Mouse (Mus musculus) liver, embryonic 14.5 days (tissue): ENCODE results near the gene G6pc3. TPM values are rescaled to one million over a fixed set of nuclear protein-coding genes. Genes with fewer than 3 reads are reported as not detected.
"Not testable (repeated sequence)": the region's sequence is repeated elsewhere in the genome, so short reads cannot be mapped to it uniquely, and the experiment has no call there.

Experiments
- ATAC-seq: fragments of 200-750 bp; cut with Nextera tagmentation; 2 replicates; pipeline ENCODE4 v1.8.0; 2017; ENCODE audit warnings: moderate number of reproducible peaks, mild to moderate bottlenecking, moderate library complexity; ENCODE audit not compliant: insufficient read depth
- DNase-seq, 3 experiments: peaks; one replicate each; pipeline ENCODE4 v3.0.0-alpha.2; 2012 to 2013; ENCODE audit warnings: low read depth in 3 of 3, low spot score in 3 of 3
- H3K27ac ChIP-seq: fragments of 300-500 bp; sonication (generic); 2 replicates; pipeline ENCODE4 v1.5.1; 2014; ENCODE audit warnings: moderate library complexity, mild to moderate bottlenecking, control low read depth, inconsistent platforms
- H3K27me3 ChIP-seq: fragments of 300-500 bp; sonication (generic); 2 replicates; pipeline ENCODE4 v1.6.1; 2014; ENCODE audit warnings: mild to moderate bottlenecking, low read length, moderate library complexity; ENCODE audit not compliant: control insufficient read depth, insufficient read depth
- H3K36me3 ChIP-seq: fragments of 300-500 bp; sonication (generic); replicated peaks from 2 replicates; pipeline ENCODE4 v1.6.1; 2014; ENCODE audit warnings: low read depth; ENCODE audit not compliant: control insufficient read depth, insufficient read depth
- H3K4me1 ChIP-seq, 2 experiments: fragments of 200-500 bp in 1 of 2; fragments of 300-500 bp in 1 of 2; sonication (generic) in 1 of 2; replicated peaks; 2 replicates each; pipeline ENCODE4 v1.6.1; 2012 to 2014; ENCODE audit warnings: antibody characterized with exemption in 1 of 2, inconsistent platforms in 1 of 2, low read length in 1 of 2; ENCODE audit not compliant: control insufficient read depth in 2 of 2, insufficient read depth in 2 of 2
- H3K4me2 ChIP-seq: fragments of 300-500 bp; sonication (generic); 2 replicates; pipeline ENCODE4 v1.6.1; 2014; ENCODE audit warnings: low read depth, mild to moderate bottlenecking, control low read depth, moderate library complexity
- H3K4me3 ChIP-seq, 2 experiments: fragments of 200-500 bp in 1 of 2; fragments of 300-500 bp in 1 of 2; sonication (generic) in 1 of 2; 2 replicates each; pipeline ENCODE4 v1.5.1; 2012 to 2014; ENCODE audit warnings: low read depth in 2 of 2, low read length in 2 of 2, mild to moderate bottlenecking in 2 of 2, control low read depth in 1 of 2, inconsistent platforms in 1 of 2, moderate library complexity in 1 of 2; ENCODE audit not compliant: insufficient read depth in 1 of 2
- H3K9ac ChIP-seq: fragments of 300-500 bp; sonication (generic); replicated peaks from 2 replicates; pipeline ENCODE4 v1.6.1; 2014; ENCODE audit warnings: mild to moderate bottlenecking, control low read depth, moderate library complexity
- H3K9me3 ChIP-seq: fragments of 300-500 bp; sonication (generic); 2 replicates; pipeline ENCODE4 v1.6.1; 2016; ENCODE audit warnings: low read length, mixed read lengths; ENCODE audit not compliant: control insufficient read depth
- CTCF ChIP-seq: IDR thresholded peaks from 2 replicates; pipeline ENCODE4 v1.5.1; 2016; ENCODE audit warnings: antibody characterized with exemption, low read depth, control low read depth
- EP300 ChIP-seq: IDR thresholded peaks from 2 replicates; pipeline ENCODE4 v1.6.1; 2016; ENCODE audit warnings: antibody characterized with exemption, low read depth
- WGBS: fragments of 180-500 bp; shearing (Covaris S2); extraction: QIAGEN DNeasy Blood & Tissue Kit; methylation state at CpG from one replicate; pipeline ENCODE4 v1.1.7; 2014; ENCODE audit not compliant: insufficient replicate concordance; 5-methylcytosine and 5-hydroxymethylcytosine counted together
- polyA plus RNA-seq, 2 experiments: library from polyadenylated mRNA; depleted of rRNA in 1 of 2; stranded (reverse) in 1 of 2; unstranded in 1 of 2; fragments of >200 nt; fragmentation: Nextera tagmentation in 1 of 2; extraction: Ambion mirVana in 1 of 2; gene quantifications; 2 replicates each; pipeline versions ENCODE4 v1.2.1 to v1.2.3; 2012 to 2014

G6pc3 gene
- polyA plus RNA-seq, 2 experiments, result 7.3 to 12.6 TPM

DNA sequence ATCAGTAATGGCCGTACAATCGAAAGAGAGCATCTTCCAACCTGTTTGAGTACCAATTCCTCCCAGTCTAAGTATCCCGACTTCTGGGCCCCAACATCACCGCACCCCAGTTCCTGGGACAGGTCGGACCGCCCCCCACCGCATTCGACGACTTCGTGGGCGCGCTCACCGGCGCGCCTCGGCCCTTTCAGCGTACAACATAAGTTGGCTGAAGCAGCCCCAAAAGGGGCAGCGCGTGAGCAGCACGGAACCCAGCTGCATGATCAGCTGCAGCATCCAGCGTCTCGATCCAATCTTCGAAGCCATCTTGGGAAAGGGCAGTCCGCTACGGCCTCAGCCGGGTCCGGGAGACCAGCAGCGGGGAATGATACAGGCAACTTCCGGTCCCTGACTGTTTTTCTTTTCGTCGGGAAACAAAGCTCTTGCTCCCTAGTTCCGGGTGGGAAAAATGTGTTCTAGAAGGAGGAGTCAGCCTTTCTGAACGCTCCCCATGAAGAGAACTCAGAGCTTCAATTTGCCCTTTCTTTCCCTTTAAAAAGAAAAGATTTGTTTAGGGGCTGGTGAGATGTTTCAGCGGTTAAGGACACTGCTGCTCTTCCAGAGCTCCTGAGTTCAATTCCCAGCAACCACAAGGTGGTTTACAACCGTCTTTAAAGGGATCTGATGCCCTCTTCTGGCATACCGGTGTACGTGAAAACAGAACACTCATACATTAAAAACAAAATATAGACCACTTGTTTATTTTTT lies 33.2 kb upstream of the G6pc3 start, which contains the start of gene Tmem101:
Tmem101 (minus strand) TSS at position 366 of the 747 bp plus-strand sequence.
- Histone ChIP-seq H3K36me3 (no peaks in the 10 kb centered on the region; the same call in 1 of the 2 replicates), H3K4me3 (peak within 1 kb of the TSS; percentile 85 to 86), H3K9me3 (no peaks in the 10 kb centered on the region), H3K4me1 (peaks cover 3 to 4% of the 10 kb centered on the region in 2 experiments; a peak in 3 of 4 replicates), H3K27me3 (no peaks in the 10 kb centered on the region), H3K27ac (peak within 1 kb of the TSS; percentile 38; the same call in 1 of the 2 replicates), H3K4me2 (peak within 1 kb of the TSS; percentile 92), H3K9ac (peak within 1 kb of the TSS; percentile 79)
- under 1% methylated on average over 37 of the region's 37 CpGs for WGBS
- TF ChIP-seq CTCF (peak; percentile 49), EP300 (0 out of 2 replicates have a peak, but pooled peaks have one; percentile 39)
- DNase-seq (peak; percentile 81 to 84 (median 81)), ATAC-seq (peak; percentile 82)

- no peak for TF ChIP-seq CTCF
- TF ChIP-seq EP300, result no peak
- H3K4me3 ChIP-seq, result peak overlapping the region in 1 of 2 experiments; percentile 85; a peak in 2 of 4 replicates
- no peak for DNase-seq
- no peak overlapping the region for H3K9ac ChIP-seq
- H3K4me2 ChIP-seq, result peak overlapping the region; percentile 92
- H3K27me3 ChIP-seq, result no peaks in the 10 kb centered on the region
- no peaks in the 10 kb centered on the region for H3K9me3 ChIP-seq
- no peaks in the 10 kb centered on the region; the same call in 1 of the 2 replicates for H3K36me3 ChIP-seq
- H3K4me1 ChIP-seq, result peaks cover 3 to 4% of the 10 kb centered on the region in 2 experiments; a peak in 3 of 4 replicates
- ATAC-seq, result no peak
- 13% methylated on average over 1 of the region's 1 CpGs for WGBS
- no peak overlapping the region for H3K27ac ChIP-seq
Observed at GRCm38 (mm10) chr11:102156786-102157089, 32.7 kb upstream of the G6pc3 start.

- 50% methylated on average over 2 of the region's 2 CpGs for WGBS
- not testable (repeated sequence) for DNase-seq, H3K9ac ChIP-seq, H3K27ac ChIP-seq, H3K4me2 ChIP-seq, H3K9me3 ChIP-seq, H3K27me3 ChIP-seq, H3K4me3 ChIP-seq, H3K36me3 ChIP-seq, ATAC-seq, H3K4me1 ChIP-seq
Observed at GRCm38 (mm10) chr11:102158024-102158423, 31.4 kb upstream of the G6pc3 start.

DNA sequence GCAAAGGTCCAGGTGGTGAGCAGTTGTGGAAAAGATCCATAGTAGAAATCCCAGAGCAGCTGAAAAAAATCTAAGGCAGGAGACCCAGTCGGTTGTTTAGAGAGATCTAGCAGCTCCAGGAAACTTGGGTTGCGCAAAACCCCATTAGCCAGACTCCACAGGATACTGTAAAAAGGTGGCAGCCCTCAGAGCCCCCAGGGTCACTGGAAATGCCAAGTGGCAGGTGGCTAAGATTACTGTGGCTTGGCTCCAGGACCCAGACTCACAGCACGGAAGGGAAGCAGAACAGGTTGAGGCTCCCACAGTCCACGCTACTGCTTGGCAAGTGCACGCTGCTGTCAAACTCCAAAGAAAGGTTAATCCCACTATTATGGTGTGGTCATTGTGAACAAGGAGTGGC lies 29.6 kb upstream of the G6pc3 start:
- no peak overlapping the region for H3K4me3 ChIP-seq
- H3K4me1 ChIP-seq, result peaks cover 3 to 4% of the 10 kb centered on the region in 2 experiments; a peak in 3 of 4 replicates
- no peak overlapping the region for H3K9ac ChIP-seq
- no peaks in the 10 kb centered on the region for H3K27me3 ChIP-seq
- ATAC-seq (no peak), DNase-seq (no peak)
- H3K4me2 ChIP-seq, result no peak overlapping the region
- H3K36me3 ChIP-seq, result peaks cover 9% of the 10 kb centered on the region
- no peaks in the 10 kb centered on the region for H3K9me3 ChIP-seq
- TF ChIP-seq EP300 (no peak), CTCF (no peak)
- WGBS, result 66% methylated on average over 5 of the region's 5 CpGs
- no peak overlapping the region for H3K27ac ChIP-seq

- Histone ChIP-seq H3K27me3 (no peaks in the 10 kb centered on the region), H3K4me3 (no peak overlapping the region), H3K36me3 (peaks cover 34% of the 10 kb centered on the region), H3K4me1 (0 out of 4 replicates have a peak, but pooled peaks cover 0 to 6% of the 10 kb centered on the region in 2 experiments), H3K4me2 (no peak overlapping the region), H3K27ac (no peak overlapping the region), H3K9ac (no peak overlapping the region), H3K9me3 (no peaks in the 10 kb centered on the region)
- no peak for TF ChIP-seq CTCF
- TF ChIP-seq EP300, result no peak
- ATAC-seq (no peak), DNase-seq (no peak)
- WGBS, result 66% methylated on average over 6 of the region's 6 CpGs
Observed at GRCm38 (mm10) chr11:102165971-102166722, 23.3 kb upstream of the G6pc3 start.
